Mouse (Mus musculus): Measurements from ENCODE around the gene Rgs5.

GRCm38 (mm10) chr1:169672272-169672671 lies 17.0 kb downstream of the Rgs5 start:
- no peak for TF ChIP-seq CTCF (conservative IDR thresholded peaks at IDR 0.05; ENCODE audit: insufficient read depth, insufficient read length, low read depth, low read length)
- TF ChIP-seq POLR2A (IDR thresholded peaks at IDR 0.05; ENCODE audit: low read depth, low read length): no peak
